Mouse (Mus musculus): ENCODE data around the gene Srp72. TPM values are rescaled to one million over a fixed set of nuclear protein-coding genes. Genes with fewer than 3 reads are reported as not detected.

Gene Srp72
- polyA plus RNA-seq, 1 experiment from 2014 or later = 123 TPM

DNA sequence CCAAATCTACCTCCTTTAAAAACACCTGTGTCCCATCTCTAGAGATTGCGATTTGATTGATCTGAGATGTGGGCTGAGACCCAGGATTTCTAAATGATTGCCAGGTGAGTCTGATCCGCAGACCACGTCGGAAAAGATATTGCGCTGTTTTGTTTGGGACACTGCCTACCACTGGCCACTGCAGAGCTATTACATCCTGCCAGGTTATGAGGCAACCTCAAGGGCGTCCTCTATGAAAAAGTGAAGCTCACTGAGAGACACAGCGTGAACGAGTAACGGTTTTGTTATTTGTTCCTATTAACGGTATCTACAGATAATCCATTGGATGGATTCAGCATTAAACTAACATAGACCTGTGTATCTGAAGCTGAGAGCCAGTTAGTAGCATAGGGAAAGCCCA is 64.0 kb downstream of the Srp72 start:
- ATAC-seq = no peak
- ChIA-PET POLR2A (no interaction called here), CTCF (interaction anchor here (0.6 kb wide), 1 partner anchor 9 kb away, joined by 3 read pairs; no protein-coding TSS in a partner anchor)
- no peak for DNase-seq (ENCODE audit: low read depth, low spot score)
- in situ Hi-C loops (cut with MboI; ENCODE audit: low pct_unique_long_range_greater_than_20kb) = no loop called here
- peaks cover 19% of the 10 kb centered on the region for H3K27me3 ChIP-seq
- no peak for TF ChIP-seq CTCF (IDR thresholded peaks at IDR 0.05)

DNA sequence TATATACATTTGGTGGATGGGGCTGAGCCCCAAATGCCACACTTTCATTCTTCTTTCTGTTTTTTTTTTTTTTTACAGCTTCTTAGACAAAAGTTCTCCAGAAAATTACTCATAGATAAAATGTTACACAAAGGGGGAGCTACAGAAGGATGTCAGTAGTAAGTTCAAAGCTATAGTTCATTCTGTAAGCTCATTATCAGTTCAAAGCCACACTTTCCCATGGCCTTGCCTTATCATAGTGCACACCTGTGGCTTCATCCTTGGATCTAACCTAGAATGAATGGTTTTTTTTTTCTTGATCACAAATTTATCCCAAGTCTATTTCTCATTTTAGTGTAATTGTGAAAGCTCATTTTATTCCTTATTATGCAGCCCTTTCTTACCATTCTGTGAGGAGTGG is 64.9 kb downstream of the Srp72 start:
- ChIA-PET CTCF (no interaction called here), POLR2A (no interaction called here)
- peaks cover 24% of the 10 kb centered on the region for H3K27me3 ChIP-seq
- in situ Hi-C loops (cut with MboI; ENCODE audit: low pct_unique_long_range_greater_than_20kb) = no loop called here
- no peak for TF ChIP-seq CTCF (IDR thresholded peaks at IDR 0.05)
- DNase-seq (ENCODE audit: low read depth, low spot score) (no peak), ATAC-seq (no peak)

DNA sequence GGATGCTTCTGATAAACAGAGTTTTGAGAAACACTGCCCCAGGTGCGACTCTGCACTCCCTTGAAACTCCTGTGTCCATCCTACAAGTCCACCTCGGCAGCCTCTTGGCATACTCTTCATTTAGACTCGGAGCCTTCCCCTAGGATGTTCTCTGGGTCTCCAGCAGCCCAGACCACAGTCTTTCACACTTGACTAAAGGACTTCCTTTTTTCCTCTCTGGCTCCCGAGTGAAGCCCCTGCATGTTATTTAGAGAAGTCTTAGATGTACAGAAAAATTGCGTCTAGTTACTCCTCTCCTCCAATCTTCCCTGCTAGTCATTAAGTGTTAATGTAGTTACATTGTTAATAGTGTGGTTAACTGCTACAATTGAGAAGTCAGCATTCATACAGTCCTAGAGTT is 69.9 kb downstream of the Srp72 start:
- in situ Hi-C loops (cut with MboI; ENCODE audit: low pct_unique_long_range_greater_than_20kb) = no loop called here
- ChIA-PET POLR2A (no interaction called here), CTCF (interaction anchor here (1.4 kb wide), 1 partner anchor 10 kb away, joined by 3 read pairs; no protein-coding TSS in a partner anchor)
- H3K27me3 ChIP-seq = peaks cover 22% of the 10 kb centered on the region
- ATAC-seq = no peak
- no peak for DNase-seq (ENCODE audit: low read depth, low spot score)
- no peak for TF ChIP-seq CTCF (IDR thresholded peaks at IDR 0.05)

Other genes starting within 250 kb of the Srp72 start
- gene Aasdh, start 69.2 kb upstream of the Srp72 start, polyA plus RNA-seq (2021) = 17.1 TPM
- gene Paics, start 23.4 kb upstream of the Srp72 start, polyA plus RNA-seq (2021) = 335 TPM
- gene Ppat, start 23.1 kb upstream of the Srp72 start, polyA plus RNA-seq (2021) = 30.8 TPM
- gene Arl9, start 29.4 kb downstream of the Srp72 start, polyA plus RNA-seq (2021) = 0.23 TPM
- not detected for gene Thegl, start 41.3 kb downstream of the Srp72 start, polyA plus RNA-seq (2021)
- not detected for gene Hopx, start 140.4 kb downstream of the Srp72 start, polyA plus RNA-seq (2021)
- gene Spink2, start 236.8 kb downstream of the Srp72 start, polyA plus RNA-seq (2021) = not detected